Mouse (Mus musculus) right cerebral cortex, adult 18-20 months (tissue): ENCODE measurements around the gene Hdhd5.

Experiments used
- DNase-seq: peaks from one replicate; pipeline ENCODE4 v3.0.0; 2022; ENCODE audit warnings: mixed read lengths

Gene Hdhd5

GRCm38 (mm10) chr6:120482021-120482420, 49.1 kb downstream of the Hdhd5 start:
- no peak for DNase-seq

GRCm38 (mm10) chr6:120481538-120481937, 49.6 kb downstream of the Hdhd5 start:
- DNase-seq, result no peak

GRCm38 (mm10) chr6:120480361-120480760, 50.8 kb downstream of the Hdhd5 start:
- DNase-seq, result peak; percentile 85

GRCm38 (mm10) chr6:120479302-120479701, 51.8 kb downstream of the Hdhd5 start:
- DNase-seq, result no peak

GRCm38 (mm10) chr6:120475288-120475687, 55.8 kb downstream of the Hdhd5 start:
- no peak for DNase-seq

- no peak for DNase-seq
Measured at GRCm38 (mm10) chr6:120473427-120473826, 57.7 kb downstream of the Hdhd5 start.

GRCm38 (mm10) chr6:120472455-120473140, 58.5 kb downstream of the Hdhd5 start:
- DNase-seq, result no peak

GRCm38 (mm10) chr6:120471991-120472441, 59.1 kb downstream of the Hdhd5 start:
- no peak for DNase-seq

GRCm38 (mm10) chr6:120470666-120471065, 60.5 kb downstream of the Hdhd5 start:
- no peak for DNase-seq

GRCm38 (mm10) chr6:120469770-120470169, 61.3 kb downstream of the Hdhd5 start:
- no peak for DNase-seq

- no peak for DNase-seq
Measured at GRCm38 (mm10) chr6:120469268-120469667, 61.9 kb downstream of the Hdhd5 start.

- DNase-seq, result no peak
Measured at GRCm38 (mm10) chr6:120468259-120468658, 62.9 kb downstream of the Hdhd5 start.

- no peak for DNase-seq
Measured at GRCm38 (mm10) chr6:120466609-120467329, 64.3 kb downstream of the Hdhd5 start.

- DNase-seq, result no peak
Measured at GRCm38 (mm10) chr6:120465393-120465792, 65.7 kb downstream of the Hdhd5 start.

- no peak for DNase-seq
Measured at GRCm38 (mm10) chr6:120464406-120464939, 66.6 kb downstream of the Hdhd5 start.

- no peak for DNase-seq
Measured at GRCm38 (mm10) chr6:120463884-120464283, 67.2 kb downstream of the Hdhd5 start.

GRCm38 (mm10) chr6:120463086-120463871, 67.8 kb downstream of the Hdhd5 start, which contains the start of gene Il17ra:
TSS of gene Il17ra (plus strand) at chr6:120463247.
- peak; percentile 69 for DNase-seq

GRCm38 (mm10) chr6:120462251-120462650, 68.9 kb downstream of the Hdhd5 start:
- DNase-seq, result no peak

GRCm38 (mm10) chr6:120461217-120461616, 69.9 kb downstream of the Hdhd5 start:
- no peak for DNase-seq
